Mouse (Mus musculus): Measurements from ENCODE around the gene Tmem167.

The Tmem167 gene

DNA sequence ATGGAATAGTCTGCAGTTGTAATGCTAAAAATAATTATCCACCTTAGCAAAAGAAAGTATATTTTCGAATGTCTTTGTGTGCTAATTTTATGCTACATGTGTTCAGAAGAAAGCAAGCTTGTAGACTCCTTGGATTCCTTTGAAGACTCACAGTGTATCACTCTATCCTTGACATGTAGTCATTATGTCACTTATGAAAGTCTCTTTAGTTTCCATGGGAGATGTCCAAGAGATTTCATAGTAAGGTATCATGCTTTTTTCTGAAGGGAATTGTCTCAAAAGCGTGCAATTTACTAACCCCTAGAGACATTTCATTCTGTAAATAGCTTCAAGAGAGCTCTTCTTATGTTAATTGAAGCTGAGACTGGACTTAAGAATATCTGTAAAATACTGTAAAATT lies 97.8 kb downstream of the Tmem167 start:
- no peak for DNase-seq

DNA sequence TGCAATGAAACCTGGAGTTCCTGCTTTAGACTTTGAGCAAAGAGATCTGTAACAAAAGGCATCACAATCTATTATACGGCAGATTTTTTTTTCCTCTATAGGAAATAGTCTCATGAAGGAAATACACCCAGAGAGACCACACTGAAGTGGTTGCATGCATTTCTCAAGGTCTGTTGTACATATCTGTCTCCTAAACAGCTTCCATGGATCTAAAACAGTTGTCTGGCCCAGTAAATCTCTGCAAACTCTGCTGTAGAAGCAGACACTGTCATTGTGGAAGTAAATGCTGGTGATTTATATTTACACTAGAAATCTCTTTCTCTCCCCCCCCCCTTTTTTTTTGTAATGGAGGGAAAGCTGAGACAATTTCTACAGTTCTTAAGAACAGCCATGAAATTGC lies 99.1 kb downstream of the Tmem167 start:
- DNase-seq = no peak

DNA sequence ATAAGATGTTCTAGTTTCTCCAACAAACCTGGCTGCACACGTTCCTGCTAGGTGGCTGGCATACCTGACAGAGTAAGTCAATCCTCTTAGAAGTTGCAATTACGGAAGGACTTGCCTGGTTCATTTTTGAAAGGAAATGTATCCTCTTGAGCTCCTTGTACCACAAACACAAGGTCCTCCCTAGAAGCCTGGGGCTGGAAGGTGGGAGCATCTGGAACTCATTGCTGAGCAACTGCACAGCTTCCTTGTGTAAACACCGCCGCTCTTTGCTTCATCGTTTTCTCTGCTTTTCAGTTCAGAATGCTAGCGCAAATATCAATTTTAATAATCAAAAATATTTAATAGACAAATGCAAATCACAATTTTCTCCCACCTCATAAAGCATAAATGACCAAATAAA lies 102.9 kb downstream of the Tmem167 start:
- no peak for DNase-seq
